Mouse (Mus musculus): Measurements from ENCODE around the gene Zdhhc1.

DNA sequence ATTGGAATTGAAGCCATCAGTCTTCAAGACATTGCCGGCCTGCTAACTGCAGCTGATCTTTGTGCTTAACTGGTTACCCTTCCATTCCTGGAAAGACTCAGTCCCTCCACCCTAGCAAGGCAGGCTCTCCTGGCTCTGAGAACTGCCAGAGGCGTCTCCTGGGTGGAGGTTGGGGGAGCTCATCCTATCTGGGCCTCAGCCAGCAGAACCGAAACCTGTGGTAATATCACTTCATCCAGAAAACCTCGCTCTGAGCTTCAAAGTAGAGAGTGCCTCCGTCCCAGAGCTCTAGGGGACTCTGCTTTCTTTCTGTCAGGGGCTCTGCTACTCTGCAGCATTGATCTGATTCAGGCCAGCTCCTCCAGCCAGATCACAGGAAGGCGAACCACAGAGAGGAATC, 10.3 kb upstream of the Zdhhc1 start:
- no peak for TF ChIP-seq POLR2A (IDR thresholded peaks at IDR 0.05; ENCODE audit: borderline replicate concordance, control insufficient read depth, low read depth, low read length)
- no peak for TF ChIP-seq CTCF (IDR thresholded peaks at IDR 0.05; ENCODE audit: control insufficient read depth, insufficient read depth, low read length)

All from bone marrow, adult 2 months (tissue).